Mouse (Mus musculus): ENCODE data around the gene Treml4. TPM values are rescaled to one million over a fixed set of nuclear protein-coding genes. Genes with fewer than 3 reads are reported as not detected.
A peak's percentile ranks its signal among the peaks of the same experiment; 100 is the strongest.

Treml4 gene
- polyA plus RNA-seq, 1 experiment from 2014 or later: 0.53 TPM

GRCm38 (mm10) chr17:48274885-48275284, 10.8 kb downstream of the Treml4 start:
- Histone ChIP-seq H3K4me1 (ENCODE audit: control insufficient read depth in 2 of 2, insufficient read depth in 2 of 2, low read length in 2 of 2) (no peaks in the 10 kb centered on the region), H3K27ac (replicated peaks in 1 of 2; ENCODE audit: control insufficient read depth in 1 of 2, insufficient read depth in 1 of 2, low read depth in 2 of 2, low read length in 2 of 2) (no peak overlapping the region), H3K27me3 (ENCODE audit: control insufficient read depth, insufficient read depth, low read length) (no peaks in the 10 kb centered on the region), H3K9me3 (ENCODE audit: control insufficient read depth, low read length) (no peaks in the 10 kb centered on the region), H3K9ac (ENCODE audit: low read length) (no peak overlapping the region), H3K36me3 (ENCODE audit: control insufficient read depth, insufficient read depth, low read length) (no peaks in the 10 kb centered on the region), H3K4me2 (ENCODE audit: low read length) (no peak overlapping the region), H3K4me3 (ENCODE audit: control insufficient read depth in 1 of 2, insufficient read depth in 1 of 2, low read depth in 1 of 2, low read length in 2 of 2) (no peak overlapping the region)
- ATAC-seq (ENCODE audit: insufficient number of reproducible peaks, insufficient read depth, low FRiP score, low read depth): no peak
- 25% methylated on average over 6 of the region's 6 CpGs for WGBS

GRCm38 (mm10) chr17:48275736-48276135, 11.6 kb downstream of the Treml4 start:
- no peaks in the 10 kb centered on the region for H3K27me3 ChIP-seq (ENCODE audit: control insufficient read depth, insufficient read depth, low read length)
- H3K9me3 ChIP-seq (ENCODE audit: control insufficient read depth, low read length): no peaks in the 10 kb centered on the region
- H3K4me3 ChIP-seq (ENCODE audit: control insufficient read depth in 1 of 2, insufficient read depth in 1 of 2, low read depth in 1 of 2, low read length in 2 of 2): no peak overlapping the region
- H3K27ac ChIP-seq (replicated peaks in 1 of 2; ENCODE audit: control insufficient read depth in 1 of 2, insufficient read depth in 1 of 2, low read depth in 2 of 2, low read length in 2 of 2): no peak overlapping the region
- no peak overlapping the region for H3K4me2 ChIP-seq (ENCODE audit: low read length)
- no peak overlapping the region for H3K9ac ChIP-seq (ENCODE audit: low read length)
- H3K4me1 ChIP-seq (ENCODE audit: control insufficient read depth in 2 of 2, insufficient read depth in 2 of 2, low read length in 2 of 2): no peaks in the 10 kb centered on the region
- no peaks in the 10 kb centered on the region for H3K36me3 ChIP-seq (ENCODE audit: control insufficient read depth, insufficient read depth, low read length)
- 60% methylated on average over 7 of the region's 7 CpGs for WGBS
- ATAC-seq (ENCODE audit: insufficient number of reproducible peaks, insufficient read depth, low FRiP score, low read depth): no peak

- peaks cover 0 to 4% of the 10 kb centered on the region in 2 experiments; a peak in 2 of 4 replicates for H3K4me1 ChIP-seq (ENCODE audit: control insufficient read depth in 2 of 2, insufficient read depth in 2 of 2, low read length in 2 of 2)
- no peak overlapping the region for H3K4me2 ChIP-seq (ENCODE audit: low read length)
- H3K27ac ChIP-seq (replicated peaks in 1 of 2; ENCODE audit: control insufficient read depth in 1 of 2, insufficient read depth in 1 of 2, low read depth in 2 of 2, low read length in 2 of 2): no peak overlapping the region
- H3K27me3 ChIP-seq (ENCODE audit: control insufficient read depth, insufficient read depth, low read length): no peaks in the 10 kb centered on the region
- no peaks in the 10 kb centered on the region for H3K9me3 ChIP-seq (ENCODE audit: control insufficient read depth, low read length)
- ATAC-seq (ENCODE audit: insufficient number of reproducible peaks, insufficient read depth, low FRiP score, low read depth): no peak
- H3K4me3 ChIP-seq (ENCODE audit: control insufficient read depth in 1 of 2, insufficient read depth in 1 of 2, low read depth in 1 of 2, low read length in 2 of 2): no peak overlapping the region
- H3K36me3 ChIP-seq (ENCODE audit: control insufficient read depth, insufficient read depth, low read length): no peaks in the 10 kb centered on the region
- no peak overlapping the region for H3K9ac ChIP-seq (ENCODE audit: low read length)
These were observed 14.3 kb downstream of the Treml4 start for GRCm38 (mm10) chr17:48278381-48278780.

DNA sequence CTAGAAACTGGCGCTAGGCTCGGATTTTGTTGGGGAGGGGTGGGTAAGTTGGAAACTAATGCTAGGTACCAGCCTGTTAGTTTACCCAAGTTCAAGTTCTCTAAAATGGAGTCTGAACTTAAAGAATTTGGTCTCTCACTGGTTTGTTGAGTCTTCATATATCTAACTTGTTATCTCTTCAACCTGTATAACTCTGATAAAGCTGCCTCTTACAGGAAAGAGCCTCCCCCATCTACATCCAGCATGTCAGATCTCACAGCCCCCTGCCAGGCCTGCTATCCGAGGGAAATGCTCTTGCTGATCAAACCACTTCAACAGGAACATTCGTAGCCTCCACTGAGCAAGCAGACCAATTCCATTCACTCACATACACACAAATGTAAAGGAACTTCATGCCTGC, 14.9 kb downstream of the Treml4 start:
- Histone ChIP-seq H3K9ac (ENCODE audit: low read length) (no peak overlapping the region), H3K4me2 (ENCODE audit: low read length) (no peak overlapping the region), H3K9me3 (ENCODE audit: control insufficient read depth, low read length) (no peaks in the 10 kb centered on the region), H3K36me3 (ENCODE audit: control insufficient read depth, insufficient read depth, low read length) (no peaks in the 10 kb centered on the region), H3K27ac (replicated peaks in 1 of 2; ENCODE audit: control insufficient read depth in 1 of 2, insufficient read depth in 1 of 2, low read depth in 2 of 2, low read length in 2 of 2) (no peak overlapping the region), H3K27me3 (ENCODE audit: control insufficient read depth, insufficient read depth, low read length) (no peaks in the 10 kb centered on the region), H3K4me1 (ENCODE audit: control insufficient read depth in 2 of 2, insufficient read depth in 2 of 2, low read length in 2 of 2) (peaks cover 0 to 4% of the 10 kb centered on the region in 2 experiments; a peak in 2 of 4 replicates), H3K4me3 (ENCODE audit: control insufficient read depth in 1 of 2, insufficient read depth in 1 of 2, low read depth in 1 of 2, low read length in 2 of 2) (no peak overlapping the region)
- ATAC-seq (ENCODE audit: insufficient number of reproducible peaks, insufficient read depth, low FRiP score, low read depth): no peak
- 70% methylated on average over 4 of the region's 4 CpGs for WGBS

DNA sequence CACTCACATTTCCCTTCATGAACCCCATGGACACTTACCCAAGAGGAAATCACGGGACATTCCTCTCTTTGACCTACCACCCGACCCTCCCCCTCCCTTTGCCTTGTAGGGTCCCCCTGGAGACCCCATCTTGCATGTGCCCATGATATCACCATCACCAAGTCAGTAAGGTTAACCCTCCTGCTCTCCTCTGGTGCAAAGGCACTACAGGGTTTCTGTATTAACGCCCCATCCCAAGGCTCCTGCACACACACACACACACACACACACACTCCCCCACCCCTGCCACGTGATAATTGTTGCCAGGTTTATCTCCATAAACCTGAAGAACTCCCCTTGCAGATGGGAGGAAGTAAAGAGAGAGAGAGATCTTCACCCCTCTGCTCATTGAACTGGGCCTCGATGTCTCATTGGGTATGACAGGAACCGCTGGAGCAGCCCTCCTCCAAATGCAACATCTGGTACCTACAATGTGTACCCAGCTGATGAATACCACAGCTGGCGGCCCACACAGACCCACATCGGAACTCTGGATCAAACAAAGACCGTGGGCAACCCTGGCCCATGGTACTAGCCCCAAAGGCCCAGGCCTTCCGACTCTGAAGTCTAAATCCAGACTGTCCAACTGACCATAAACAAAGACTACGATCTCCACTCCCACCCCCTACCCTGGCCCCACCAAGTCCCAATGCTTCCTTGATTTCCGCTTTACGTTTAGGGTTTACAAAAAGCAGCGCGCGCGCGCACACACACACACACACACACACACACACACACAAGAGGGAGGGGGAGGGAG, 17.0 kb downstream of the Treml4 start:
- no peaks in the 10 kb centered on the region for H3K9me3 ChIP-seq (ENCODE audit: control insufficient read depth, low read length)
- ATAC-seq (ENCODE audit: insufficient number of reproducible peaks, insufficient read depth, low FRiP score, low read depth): no peak
- peak overlapping the region; percentile 25 for H3K9ac ChIP-seq (ENCODE audit: low read length)
- 42% methylated on average over 18 of the region's 18 CpGs for WGBS
- no peaks in the 10 kb centered on the region for H3K36me3 ChIP-seq (ENCODE audit: control insufficient read depth, insufficient read depth, low read length)
- no peak overlapping the region for H3K27ac ChIP-seq (replicated peaks in 1 of 2; ENCODE audit: control insufficient read depth in 1 of 2, insufficient read depth in 1 of 2, low read depth in 2 of 2, low read length in 2 of 2)
- H3K4me2 ChIP-seq (ENCODE audit: low read length): peak overlapping the region; percentile 56
- peak overlapping the region; percentile 24 to 33 for H3K4me3 ChIP-seq (ENCODE audit: control insufficient read depth in 1 of 2, insufficient read depth in 1 of 2, low read depth in 1 of 2, low read length in 2 of 2)
- no peaks in the 10 kb centered on the region for H3K27me3 ChIP-seq (ENCODE audit: control insufficient read depth, insufficient read depth, low read length)
- H3K4me1 ChIP-seq (ENCODE audit: control insufficient read depth in 2 of 2, insufficient read depth in 2 of 2, low read length in 2 of 2): peaks cover 0 to 4% of the 10 kb centered on the region in 2 experiments; a peak in 2 of 4 replicates

- 15% methylated on average over 3 of the region's 3 CpGs for WGBS
- no peak for ATAC-seq (ENCODE audit: insufficient number of reproducible peaks, insufficient read depth, low FRiP score, low read depth)
- Histone ChIP-seq H3K9me3 (ENCODE audit: control insufficient read depth, low read length) (no peaks in the 10 kb centered on the region), H3K36me3 (ENCODE audit: control insufficient read depth, insufficient read depth, low read length) (no peaks in the 10 kb centered on the region), H3K27me3 (ENCODE audit: control insufficient read depth, insufficient read depth, low read length) (no peaks in the 10 kb centered on the region), H3K27ac (replicated peaks in 1 of 2; ENCODE audit: control insufficient read depth in 1 of 2, insufficient read depth in 1 of 2, low read depth in 2 of 2, low read length in 2 of 2) (no peak overlapping the region), H3K4me3 (ENCODE audit: control insufficient read depth in 1 of 2, insufficient read depth in 1 of 2, low read depth in 1 of 2, low read length in 2 of 2) (peak overlapping the region; percentile 24 to 33), H3K9ac (ENCODE audit: low read length) (peak overlapping the region; percentile 25), H3K4me1 (ENCODE audit: control insufficient read depth in 2 of 2, insufficient read depth in 2 of 2, low read length in 2 of 2) (peaks cover 0 to 4% of the 10 kb centered on the region in 2 experiments; a peak in 2 of 4 replicates), H3K4me2 (ENCODE audit: low read length) (peak overlapping the region; percentile 56)
These were observed 17.6 kb downstream of the Treml4 start for GRCm38 (mm10) chr17:48281739-48282085.

DNA sequence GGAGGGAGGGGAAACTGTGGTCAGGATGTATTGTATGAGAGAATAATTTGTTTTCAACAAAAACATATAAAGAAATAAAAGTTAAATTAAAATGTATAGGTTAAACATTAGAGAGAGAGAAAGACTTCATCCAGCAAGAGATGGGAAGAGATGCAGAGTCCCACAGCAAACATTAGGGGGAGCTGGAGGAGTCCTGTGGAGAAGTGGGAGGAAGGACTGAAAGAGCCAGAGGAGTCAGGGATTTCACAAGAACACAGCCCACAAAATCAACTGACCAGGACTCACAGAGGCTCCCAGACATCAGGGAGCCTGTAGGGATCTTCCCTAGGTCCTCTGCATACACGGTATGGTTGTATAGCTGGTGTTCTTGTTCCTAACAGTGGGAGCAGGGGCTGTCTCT, 22.7 kb downstream of the Treml4 start:
- Histone ChIP-seq H3K27ac (replicated peaks in 1 of 2; ENCODE audit: control insufficient read depth in 1 of 2, insufficient read depth in 1 of 2, low read depth in 2 of 2, low read length in 2 of 2) (no peak overlapping the region), H3K36me3 (ENCODE audit: control insufficient read depth, insufficient read depth, low read length) (no peaks in the 10 kb centered on the region), H3K4me1 (ENCODE audit: control insufficient read depth in 2 of 2, insufficient read depth in 2 of 2, low read length in 2 of 2) (no peaks in the 10 kb centered on the region), H3K9ac (ENCODE audit: low read length) (no peak overlapping the region), H3K9me3 (ENCODE audit: control insufficient read depth, low read length) (no peaks in the 10 kb centered on the region), H3K4me3 (ENCODE audit: control insufficient read depth in 1 of 2, insufficient read depth in 1 of 2, low read depth in 1 of 2, low read length in 2 of 2) (no peak overlapping the region), H3K27me3 (ENCODE audit: control insufficient read depth, insufficient read depth, low read length) (no peaks in the 10 kb centered on the region), H3K4me2 (ENCODE audit: low read length) (no peak overlapping the region)
- 53% methylated on average over 1 of the region's 1 CpGs for WGBS
- ATAC-seq (ENCODE audit: insufficient number of reproducible peaks, insufficient read depth, low FRiP score, low read depth): no peak

DNA sequence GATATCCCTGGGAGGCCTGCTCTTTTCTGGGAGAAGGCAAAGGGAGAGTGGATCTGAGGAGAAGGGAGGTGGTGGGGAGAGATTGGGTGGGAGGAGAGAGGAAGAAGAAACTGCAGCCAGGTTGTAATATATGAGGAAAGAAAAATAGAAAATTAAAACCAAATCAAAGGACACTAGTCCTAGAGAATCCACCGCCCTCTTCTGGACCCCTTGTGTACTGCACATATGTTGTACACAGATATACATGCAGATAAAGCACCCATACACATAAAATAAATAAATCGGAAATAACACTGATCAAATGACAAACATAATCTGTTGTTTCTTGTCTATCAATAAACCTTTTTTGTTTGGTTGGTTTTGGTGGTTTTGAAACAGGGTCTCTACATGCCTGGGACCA, 23.2 kb downstream of the Treml4 start:
- H3K36me3 ChIP-seq (ENCODE audit: control insufficient read depth, insufficient read depth, low read length): no peaks in the 10 kb centered on the region
- H3K9me3 ChIP-seq (ENCODE audit: control insufficient read depth, low read length): no peaks in the 10 kb centered on the region
- H3K4me1 ChIP-seq (ENCODE audit: control insufficient read depth in 2 of 2, insufficient read depth in 2 of 2, low read length in 2 of 2): no peaks in the 10 kb centered on the region
- H3K4me2 ChIP-seq (ENCODE audit: low read length): no peak overlapping the region
- WGBS: 46% methylated on average over 2 of the region's 2 CpGs
- H3K27me3 ChIP-seq (ENCODE audit: control insufficient read depth, insufficient read depth, low read length): no peaks in the 10 kb centered on the region
- no peak overlapping the region for H3K9ac ChIP-seq (ENCODE audit: low read length)
- no peak for ATAC-seq (ENCODE audit: insufficient number of reproducible peaks, insufficient read depth, low FRiP score, low read depth)
- no peak overlapping the region for H3K4me3 ChIP-seq (ENCODE audit: control insufficient read depth in 1 of 2, insufficient read depth in 1 of 2, low read depth in 1 of 2, low read length in 2 of 2)
- no peak overlapping the region for H3K27ac ChIP-seq (replicated peaks in 1 of 2; ENCODE audit: control insufficient read depth in 1 of 2, insufficient read depth in 1 of 2, low read depth in 2 of 2, low read length in 2 of 2)

Data from heart, embryonic 14.5 days (tissue).